Mouse (Mus musculus): ENCODE measurements around the gene Ctcf. TPM values are rescaled to one million over a fixed set of nuclear protein-coding genes. Genes with fewer than 3 reads are reported as not detected.
A peak's percentile ranks its signal among the peaks of the same experiment; 100 is the strongest.

Ctcf gene
- polyA plus RNA-seq, 1 experiment from 2014 or later, result 103 TPM

DNA sequence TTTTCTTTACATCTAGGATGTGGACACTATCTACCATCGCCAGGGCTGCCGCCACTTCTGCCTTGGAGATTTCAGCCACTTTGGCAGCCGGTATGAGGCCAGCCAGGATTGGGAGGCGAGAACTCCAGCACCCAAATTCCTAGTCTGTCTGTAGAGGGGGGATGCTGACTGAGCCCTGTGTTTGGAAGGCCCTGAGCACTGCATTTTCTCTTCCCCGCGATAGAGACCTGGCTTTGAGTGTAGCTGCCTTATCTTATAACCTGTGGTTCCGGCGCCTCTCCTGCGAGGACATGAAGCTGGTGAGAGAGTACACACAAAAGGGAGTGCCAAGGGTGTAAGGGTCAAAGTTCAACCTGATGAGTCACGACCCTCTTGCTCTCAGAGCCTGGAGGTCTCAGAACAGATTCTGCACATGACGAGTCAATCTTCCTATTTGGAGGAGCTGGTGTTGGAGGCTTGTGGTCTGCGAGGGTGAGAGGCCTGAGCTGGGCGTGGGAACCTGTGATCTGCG, 51.9 kb downstream of the Ctcf start:
- Histone ChIP-seq H3K4me3 (no peak overlapping the region; the same call in 1 of the 2 replicates), H3K27me3 (ENCODE audit: insufficient read depth, poor library complexity, severe bottlenecking) (peaks cover 26% of the 10 kb centered on the region), H3K4me1 (peaks cover 31% of the 10 kb centered on the region), H3K9me3 (0 out of 2 replicates have a peak, but pooled peaks cover 3% of the 10 kb centered on the region), H3K36me3 (peaks cover 14% of the 10 kb centered on the region), H3K27ac (no peak overlapping the region)
- 41% methylated on average over 14 of the region's 14 CpGs for WGBS
- DNase-seq (ENCODE audit: low spot score), result no peak

DNA sequence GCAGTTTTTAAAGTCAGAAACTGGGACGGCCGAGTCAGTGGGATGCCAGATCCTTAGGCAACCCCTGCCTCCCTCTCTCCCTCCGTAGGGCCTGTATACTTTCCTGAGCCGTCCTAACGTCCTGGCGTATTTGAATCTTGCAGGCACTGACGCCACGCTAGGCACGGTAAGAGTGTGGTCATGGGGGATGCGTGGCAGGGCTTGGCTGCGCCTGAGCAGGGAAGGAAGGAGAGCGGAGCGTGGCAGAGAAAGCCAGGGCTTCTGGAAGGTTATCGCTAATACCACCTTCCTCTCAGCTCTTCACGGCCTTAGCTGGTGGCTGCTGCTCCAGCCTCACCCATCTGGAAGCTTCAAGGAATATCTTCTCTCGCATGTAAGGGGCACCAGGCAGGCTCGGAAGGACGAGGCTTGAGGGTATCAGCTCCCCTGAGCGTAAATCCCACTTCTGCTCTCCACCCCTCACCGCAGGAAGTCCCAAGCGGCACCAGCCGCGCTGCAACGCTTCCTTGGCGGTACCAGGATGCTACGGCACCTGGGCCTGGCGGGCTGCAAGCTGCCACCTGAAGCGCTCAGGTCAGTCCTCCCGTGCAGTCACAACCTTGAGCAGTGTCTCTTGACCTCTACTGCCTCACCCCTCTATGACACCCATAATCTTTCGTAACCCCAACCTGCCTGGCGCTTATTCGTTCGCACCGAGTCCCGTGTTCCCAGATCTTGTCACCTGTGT, 53.1 kb downstream of the Ctcf start:
- H3K4me3 ChIP-seq, result no peak overlapping the region
- 54% methylated on average over 35 of the region's 35 CpGs for WGBS
- DNase-seq (ENCODE audit: low spot score), result no peak
- peaks cover 40% of the 10 kb centered on the region for H3K4me1 ChIP-seq
- H3K27me3 ChIP-seq (ENCODE audit: insufficient read depth, poor library complexity, severe bottlenecking), result peaks cover 32% of the 10 kb centered on the region
- no peak overlapping the region for H3K27ac ChIP-seq
- H3K36me3 ChIP-seq, result peaks cover 5% of the 10 kb centered on the region
- H3K9me3 ChIP-seq, result 0 out of 2 replicates have a peak, but pooled peaks cover 3% of the 10 kb centered on the region

DNA sequence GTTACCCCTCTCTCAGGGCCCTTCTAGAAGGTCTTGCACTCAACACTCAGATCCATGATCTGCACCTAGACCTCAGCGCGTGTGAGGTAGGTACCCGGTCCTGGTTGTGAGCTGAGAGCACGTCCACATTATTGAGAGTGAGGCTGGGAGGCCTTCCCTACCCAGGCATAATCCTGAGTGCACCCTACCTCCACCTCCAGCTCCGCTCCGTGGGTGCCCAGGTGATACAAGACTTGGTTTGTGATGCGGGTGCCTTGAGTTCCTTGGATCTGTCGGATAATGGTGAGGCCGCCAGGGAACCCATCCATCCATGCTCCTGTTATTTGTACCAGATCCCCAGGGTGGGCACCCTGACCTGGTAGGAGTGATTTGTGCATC, 53.6 kb downstream of the Ctcf start:
- 0 out of 2 replicates have a peak, but pooled peaks cover 3% of the 10 kb centered on the region for H3K9me3 ChIP-seq
- peaks cover 5% of the 10 kb centered on the region for H3K36me3 ChIP-seq
- H3K4me3 ChIP-seq, result no peak overlapping the region
- H3K27ac ChIP-seq, result no peak overlapping the region
- no peak for DNase-seq (ENCODE audit: low spot score)
- WGBS, result 83% methylated on average over 9 of the region's 9 CpGs
- H3K27me3 ChIP-seq (ENCODE audit: insufficient read depth, poor library complexity, severe bottlenecking), result peaks cover 38% of the 10 kb centered on the region
- peaks cover 45% of the 10 kb centered on the region for H3K4me1 ChIP-seq

DNA sequence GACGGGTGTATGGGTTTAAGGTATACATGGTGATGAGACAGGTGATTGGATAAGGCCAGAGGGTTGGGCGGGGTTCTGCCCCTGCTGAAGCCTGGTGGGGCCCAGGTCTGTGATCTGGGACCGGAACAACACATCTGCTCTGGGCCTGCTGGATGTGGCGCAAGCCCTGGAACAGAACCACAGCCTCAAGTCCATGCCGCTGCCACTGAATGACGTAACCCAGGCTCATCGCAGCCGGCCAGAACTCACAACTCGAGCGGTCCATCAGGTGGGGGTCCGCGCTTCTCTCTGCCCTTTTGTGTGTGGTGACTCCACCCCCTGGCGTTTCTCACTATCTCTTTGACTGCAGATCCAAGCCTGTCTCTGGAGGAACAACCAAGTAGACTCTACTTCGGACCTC, 54.6 kb downstream of the Ctcf start:
- Histone ChIP-seq H3K36me3 (peaks cover 8% of the 10 kb centered on the region), H3K27me3 (ENCODE audit: insufficient read depth, poor library complexity, severe bottlenecking) (peaks cover 45% of the 10 kb centered on the region), H3K9me3 (0 out of 2 replicates have a peak, but pooled peaks cover 3% of the 10 kb centered on the region), H3K4me1 (peaks cover 38% of the 10 kb centered on the region), H3K4me3 (no peak overlapping the region), H3K27ac (no peak overlapping the region)
- WGBS, result 72% methylated on average over 14 of the region's 14 CpGs
- no peak for DNase-seq (ENCODE audit: low spot score)

GRCm38 (mm10) chr8:105692449-105693182, 56.2 kb downstream of the Ctcf start:
- Histone ChIP-seq H3K4me3 (no peak overlapping the region), H3K27me3 (ENCODE audit: insufficient read depth, poor library complexity, severe bottlenecking) (peaks cover 45% of the 10 kb centered on the region), H3K36me3 (peaks cover 17% of the 10 kb centered on the region), H3K9me3 (0 out of 2 replicates have a peak, but pooled peaks cover 3% of the 10 kb centered on the region), H3K4me1 (peaks cover 29% of the 10 kb centered on the region), H3K27ac (no peak overlapping the region)
- DNase-seq (ENCODE audit: low spot score), result peak; percentile 75
- WGBS, result 92% methylated on average over 11 of the region's 11 CpGs

GRCm38 (mm10) chr8:105693648-105694047, 57.3 kb downstream of the Ctcf start:
- 0 out of 2 replicates have a peak overlapping the region, but pooled peaks have one; percentile 23 for H3K27ac ChIP-seq
- 4% methylated on average over 30 of the region's 30 CpGs for WGBS

GRCm38 (mm10) chr8:105694051-105694799, 57.9 kb downstream of the Ctcf start:
- H3K27ac ChIP-seq, result 0 out of 2 replicates have a peak overlapping the region, but pooled peaks have one; percentile 23
- DNase-seq (ENCODE audit: low spot score), result peak; percentile 72
- peaks cover 35% of the 10 kb centered on the region for H3K27me3 ChIP-seq (ENCODE audit: insufficient read depth, poor library complexity, severe bottlenecking)
- peak overlapping the region; percentile 58 for H3K4me3 ChIP-seq
- peaks cover 14% of the 10 kb centered on the region for H3K4me1 ChIP-seq
- 0 out of 2 replicates have a peak, but pooled peaks cover 3% of the 10 kb centered on the region for H3K9me3 ChIP-seq
- 7% methylated on average over 40 of the region's 40 CpGs for WGBS
- H3K36me3 ChIP-seq, result peaks cover 30% of the 10 kb centered on the region

More at GRCm38 (mm10) chr8:105693648-105694047, 57.3 kb downstream of the Ctcf start:
- peak overlapping the region; percentile 58 for H3K4me3 ChIP-seq
- H3K4me1 ChIP-seq, result peaks cover 20% of the 10 kb centered on the region
- 0 out of 2 replicates have a peak, but pooled peaks cover 3% of the 10 kb centered on the region for H3K9me3 ChIP-seq
- H3K27me3 ChIP-seq (ENCODE audit: insufficient read depth, poor library complexity, severe bottlenecking), result peaks cover 41% of the 10 kb centered on the region
- DNase-seq (ENCODE audit: low spot score), result no peak
- peaks cover 27% of the 10 kb centered on the region for H3K36me3 ChIP-seq

GRCm38 (mm10) chr8:105695080-105695780, 58.9 kb downstream of the Ctcf start:
- Histone ChIP-seq H3K36me3 (peaks cover 34% of the 10 kb centered on the region), H3K9me3 (0 out of 2 replicates have a peak, but pooled peaks cover 3% of the 10 kb centered on the region), H3K4me1 (peaks cover 24% of the 10 kb centered on the region), H3K27me3 (ENCODE audit: insufficient read depth, poor library complexity, severe bottlenecking) (peaks cover 26% of the 10 kb centered on the region), H3K4me3 (no peak overlapping the region), H3K27ac (no peak overlapping the region)
- DNase-seq (ENCODE audit: low spot score), result no peak
- WGBS, result 75% methylated on average over 30 of the region's 30 CpGs

DNA sequence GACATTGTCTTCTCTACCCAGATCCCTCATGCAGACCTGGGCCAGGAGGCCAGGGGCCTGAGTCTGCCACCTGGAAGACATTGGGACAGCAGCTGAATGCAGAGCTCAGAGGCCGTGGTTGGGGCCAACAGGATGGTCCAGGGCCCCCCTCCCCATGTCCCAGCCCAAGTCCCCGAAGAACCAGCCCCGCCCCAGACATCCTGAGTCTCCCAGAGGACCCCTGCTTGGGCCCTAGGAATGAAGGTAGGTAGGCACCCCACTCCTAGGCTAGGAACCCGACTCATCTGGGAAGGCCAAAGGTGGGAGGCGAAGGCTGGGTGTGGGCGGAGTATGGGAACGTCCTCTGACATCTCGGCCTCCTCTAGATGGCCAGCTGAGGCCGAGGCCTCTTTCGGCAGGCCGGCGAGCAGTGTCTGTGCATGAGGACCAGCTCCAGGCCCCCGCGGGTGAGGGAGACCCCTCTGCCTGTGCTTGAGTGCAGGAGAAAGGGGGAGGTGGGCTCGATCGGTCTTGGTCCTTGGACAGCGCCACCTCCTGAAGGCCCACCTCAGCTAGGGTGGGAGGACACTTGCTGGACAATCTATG, 60.9 kb downstream of the Ctcf start:
- H3K27me3 ChIP-seq (ENCODE audit: insufficient read depth, poor library complexity, severe bottlenecking), result peaks cover 25% of the 10 kb centered on the region
- no peak overlapping the region for H3K4me3 ChIP-seq
- WGBS, result 86% methylated on average over 17 of the region's 17 CpGs
- H3K9me3 ChIP-seq, result 0 out of 2 replicates have a peak, but pooled peaks cover 3% of the 10 kb centered on the region
- no peak for DNase-seq (ENCODE audit: low spot score)
- no peak overlapping the region for H3K27ac ChIP-seq
- peaks cover 35% of the 10 kb centered on the region for H3K4me1 ChIP-seq
- peaks cover 34% of the 10 kb centered on the region for H3K36me3 ChIP-seq

DNA sequence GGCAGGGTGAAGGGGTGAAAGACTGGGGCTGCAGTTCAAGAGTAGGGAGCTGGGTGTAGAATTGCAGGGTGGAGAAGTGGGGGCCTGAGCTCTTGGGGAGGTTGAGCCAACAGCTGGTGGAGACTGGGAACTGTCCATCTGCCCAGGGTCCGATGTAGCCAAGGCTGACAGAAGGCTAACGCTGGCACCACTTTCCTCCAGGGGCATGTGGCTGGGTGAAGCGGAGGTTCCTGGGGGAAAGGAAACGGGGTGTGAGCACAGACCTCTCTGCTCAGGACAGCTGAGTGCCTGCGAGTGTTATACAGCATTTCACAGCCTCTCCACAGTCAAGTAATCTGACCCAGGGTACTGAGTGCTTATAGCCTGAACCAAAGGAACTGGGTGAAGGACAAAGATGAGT, 62.4 kb downstream of the Ctcf start:
- DNase-seq (ENCODE audit: low spot score), result no peak
- no peak overlapping the region for H3K4me3 ChIP-seq
- peaks cover 38% of the 10 kb centered on the region for H3K4me1 ChIP-seq
- peaks cover 19% of the 10 kb centered on the region for H3K27me3 ChIP-seq (ENCODE audit: insufficient read depth, poor library complexity, severe bottlenecking)
- no peak overlapping the region for H3K27ac ChIP-seq
- H3K36me3 ChIP-seq, result peaks cover 42% of the 10 kb centered on the region
- no peaks in the 10 kb centered on the region for H3K9me3 ChIP-seq
- WGBS, result 86% methylated on average over 5 of the region's 5 CpGs

- no peak for DNase-seq (ENCODE audit: low spot score)
- peaks cover 51% of the 10 kb centered on the region for H3K36me3 ChIP-seq
- no peak overlapping the region for H3K27ac ChIP-seq
- peaks cover 11% of the 10 kb centered on the region for H3K27me3 ChIP-seq (ENCODE audit: insufficient read depth, poor library complexity, severe bottlenecking)
- H3K4me3 ChIP-seq, result peak overlapping the region; percentile 81
- H3K4me1 ChIP-seq, result peaks cover 29% of the 10 kb centered on the region
- WGBS, result 85% methylated on average over 11 of the region's 11 CpGs
- H3K9me3 ChIP-seq, result no peaks in the 10 kb centered on the region
These were observed 63.3 kb downstream of the Ctcf start for GRCm38 (mm10) chr8:105699488-105700215.

Data from heart, embryonic 10.5 days (tissue).